Mouse (Mus musculus): ENCODE data around the gene Strada.
"Not testable (repeated sequence)": the region's sequence is repeated elsewhere in the genome, so short reads cannot be mapped to it uniquely, and the experiment has no call there.

Gene Strada

DNA sequence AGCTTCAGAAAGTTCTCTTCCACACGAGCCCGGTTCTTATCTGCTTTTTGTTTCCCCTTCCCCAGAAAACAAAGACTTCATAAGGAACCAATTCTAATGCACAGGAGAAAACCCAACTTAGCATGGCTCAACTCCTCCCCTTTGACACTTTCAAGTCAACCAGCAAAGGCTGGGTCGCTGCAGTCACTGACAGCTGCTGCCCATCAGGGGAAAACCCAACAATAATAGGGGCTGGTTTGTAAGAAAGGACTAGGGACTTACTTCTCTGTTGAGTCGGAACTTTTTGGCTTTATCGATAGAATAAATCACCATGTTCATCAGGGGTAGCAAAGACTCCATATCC, at the start of gene Strada:
Gene Strada, minus strand, starts transcription at position 46 of the 343 bp plus-strand sequence.
- no peak for DNase-seq

DNA sequence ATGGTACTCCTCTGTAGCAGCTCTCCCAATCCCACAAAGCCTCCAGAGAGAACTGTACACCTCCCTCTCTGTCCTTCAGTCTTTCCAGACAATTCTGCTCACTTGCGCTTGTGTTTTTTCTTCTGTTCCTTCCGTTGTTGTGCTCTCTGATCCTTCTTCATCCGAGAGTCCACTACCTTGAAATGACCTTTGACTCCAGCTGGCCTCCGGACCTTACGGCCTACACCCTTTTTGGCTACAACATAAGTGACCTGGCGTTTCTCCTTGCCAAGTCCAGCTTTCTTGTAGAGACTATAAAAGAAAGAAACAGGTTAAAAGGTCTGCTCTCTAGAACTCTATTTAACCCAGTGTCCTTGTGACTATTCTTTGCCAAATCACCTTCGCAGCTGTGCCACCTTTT, 47.4 kb upstream of the Strada start:
- DNase-seq: no peak

- no peak for DNase-seq
Measured at GRCm38 (mm10) chr11:106246834-106247233, 44.9 kb upstream of the Strada start.

GRCm38 (mm10) chr11:106233978-106234377, 32.0 kb upstream of the Strada start:
- not testable (repeated sequence) for DNase-seq

- DNase-seq: no peak
Measured at GRCm38 (mm10) chr11:106220603-106221002, 18.6 kb upstream of the Strada start.

- peak; percentile 94 for DNase-seq
Measured at GRCm38 (mm10) chr11:106216730-106217490, 14.9 kb upstream of the Strada start, which contains the start of gene Ddx42. Ddx42 (plus strand) TSS chr11:106216926.

DNA sequence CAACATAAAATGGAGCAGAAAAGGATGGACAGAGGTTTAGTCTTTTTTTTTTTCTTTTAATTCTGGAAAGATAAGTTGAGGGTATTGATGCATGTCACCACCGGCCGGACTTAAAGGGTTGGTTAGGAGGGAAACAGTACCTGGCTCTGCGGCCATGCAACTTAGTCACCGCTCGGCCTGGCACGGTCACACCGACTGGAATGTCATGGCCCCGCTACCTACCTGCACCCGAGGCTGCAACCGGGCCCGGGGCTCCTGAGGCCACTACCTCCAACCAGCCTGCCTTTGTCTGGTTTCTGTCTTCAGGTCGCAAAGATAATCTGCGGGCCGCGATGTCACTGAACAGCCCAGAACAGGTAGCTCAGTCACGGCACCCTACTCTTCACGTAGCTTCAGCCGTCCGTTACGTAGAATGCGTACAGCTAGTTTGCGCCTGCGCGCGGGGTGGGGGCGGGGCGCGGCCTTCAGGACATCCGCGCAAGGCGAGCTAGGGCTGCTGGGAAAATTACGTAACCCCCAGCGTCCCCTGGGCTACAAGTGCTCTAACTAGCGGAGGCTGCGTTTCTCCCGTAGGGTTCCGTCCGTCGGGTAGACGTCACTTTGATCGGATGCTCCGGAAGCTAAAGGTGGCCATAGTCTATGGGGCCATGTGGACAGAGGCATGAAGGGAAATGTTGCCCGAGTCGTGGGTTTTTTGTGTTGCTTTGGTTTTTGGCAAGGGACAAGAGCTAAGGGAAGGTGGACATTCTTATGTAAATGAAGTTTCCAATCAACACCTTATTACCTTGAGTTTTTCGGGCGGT, 14.2 kb upstream of the Strada start, which contains the start of gene Ccdc47:
Gene Ccdc47, minus strand, starts transcription at position 418 of the 803 bp plus-strand sequence.
- DNase-seq: peak; percentile 97

DNA sequence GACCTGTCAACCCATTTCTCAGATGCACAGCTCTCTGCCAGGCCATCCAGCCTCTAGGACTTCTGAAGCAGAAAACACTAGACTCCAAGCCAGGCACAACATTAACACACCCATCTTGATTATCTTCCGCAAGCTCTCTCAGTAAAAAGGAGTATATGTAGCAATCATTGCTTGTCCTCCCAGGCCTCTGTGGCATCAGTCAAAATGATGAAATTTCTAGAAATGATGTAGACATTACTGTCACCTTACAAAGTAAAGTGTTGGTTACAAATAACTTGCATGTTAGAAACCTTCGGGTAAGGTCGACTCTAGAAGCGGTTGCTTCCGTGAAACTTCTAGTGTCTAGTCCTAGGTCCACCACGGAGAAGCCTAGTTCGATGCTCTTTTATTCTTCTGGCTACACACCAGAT, 13.5 kb upstream of the Strada start:
- no peak for DNase-seq

DNA sequence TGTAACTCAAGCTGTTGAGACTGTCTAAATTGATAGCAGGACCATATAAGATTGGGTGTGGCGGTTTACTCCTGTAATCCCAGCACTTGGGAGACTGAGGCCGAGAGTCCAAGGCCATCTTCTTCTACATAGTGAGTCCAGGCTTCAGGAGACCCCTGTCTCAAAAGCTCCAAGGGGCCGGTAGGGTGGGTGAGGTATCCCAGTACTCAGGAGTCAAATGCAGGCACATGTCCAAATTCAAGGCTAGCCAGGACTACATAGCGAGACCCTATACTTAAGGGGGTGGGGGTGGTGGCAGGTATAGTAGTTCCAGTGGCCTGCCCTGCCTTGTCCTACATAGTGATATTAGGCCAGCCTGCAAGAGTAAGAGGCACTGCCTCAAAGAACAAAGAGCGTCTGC, 12.9 kb upstream of the Strada start:
- DNase-seq: no peak

DNA sequence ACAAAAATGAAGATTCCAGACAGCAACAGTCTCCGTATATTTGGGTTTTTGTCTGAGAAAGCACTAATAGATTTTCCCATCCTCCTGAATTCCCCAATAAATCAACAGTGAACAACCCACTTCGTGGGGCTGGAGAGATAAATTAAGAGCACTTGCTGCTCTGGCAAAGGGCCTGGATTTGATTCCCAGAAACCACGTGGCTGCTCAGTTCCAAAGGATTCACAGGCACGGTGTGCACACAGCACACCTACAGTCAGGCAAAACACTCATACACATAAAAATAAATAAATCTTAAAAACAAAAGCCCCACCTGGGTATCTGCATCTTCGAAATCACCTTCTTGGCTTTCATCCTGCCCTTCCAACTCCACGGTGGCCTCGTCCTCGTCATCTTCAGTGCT, 10.8 kb upstream of the Strada start:
- DNase-seq: no peak

DNA sequence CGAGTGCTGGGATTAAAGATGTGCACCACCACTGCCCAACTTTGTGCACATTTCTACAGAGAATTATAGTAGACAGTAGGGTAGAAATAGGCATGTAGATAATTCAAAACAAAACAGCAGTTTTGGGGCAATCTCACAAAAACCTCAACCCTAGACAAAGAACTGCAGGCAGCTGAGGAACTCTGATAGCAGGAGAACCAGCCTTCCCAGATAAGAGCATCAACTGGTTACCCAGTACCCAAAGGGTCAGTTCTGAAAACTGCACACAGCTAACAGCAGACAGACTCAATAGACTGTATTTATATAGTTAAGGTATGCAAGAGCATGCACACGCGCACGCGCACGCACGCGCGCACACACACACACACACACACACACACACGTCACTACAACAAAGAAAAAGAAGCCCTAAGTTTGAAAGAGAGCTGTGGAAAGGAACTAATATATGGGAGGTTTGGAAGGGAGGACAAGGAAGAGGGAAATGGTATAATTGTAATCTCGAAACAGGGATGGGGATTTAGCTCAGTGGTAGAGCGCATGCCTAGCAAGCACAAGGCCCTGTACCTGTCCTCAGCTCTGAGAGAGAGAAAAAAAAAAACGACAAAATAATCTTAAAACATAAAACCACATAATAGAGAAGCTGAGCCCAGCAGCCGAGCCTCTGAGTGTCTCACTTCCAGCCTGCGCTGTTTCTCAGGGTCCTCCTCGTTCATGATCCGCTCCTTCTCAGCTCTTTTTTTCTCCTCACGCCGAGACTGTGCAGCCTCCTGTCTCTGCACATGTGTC, 438 bp downstream of the Strada start:
- no peak for DNase-seq

- DNase-seq: no peak
Measured at GRCm38 (mm10) chr11:106200756-106201155, 1.2 kb downstream of the Strada start.

GRCm38 (mm10) chr11:106199997-106200396, 2.0 kb downstream of the Strada start:
- DNase-seq: not testable (repeated sequence)

DNA sequence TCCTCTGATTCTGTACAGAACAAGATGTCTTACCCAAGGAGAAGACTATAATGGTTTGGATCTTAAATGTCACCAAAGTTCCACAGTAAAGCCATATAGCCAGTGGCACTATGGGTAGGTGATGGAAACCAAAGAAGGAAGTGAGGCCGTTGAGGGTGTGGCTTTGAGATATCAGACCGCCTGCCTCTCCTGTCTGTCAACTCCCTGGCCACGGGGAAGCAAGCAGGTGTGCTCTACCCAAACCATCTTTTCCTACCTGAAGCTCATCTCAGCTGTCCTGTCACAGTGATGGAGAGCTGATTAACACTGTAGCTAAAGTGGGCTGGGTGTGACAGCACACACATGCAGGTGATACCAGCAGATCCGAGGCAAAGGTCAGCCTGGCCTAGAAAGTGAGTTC, 3.7 kb downstream of the Strada start:
- peak; percentile 27 for DNase-seq

GRCm38 (mm10) chr11:106195341-106195740, 6.6 kb downstream of the Strada start:
- DNase-seq: no peak

GRCm38 (mm10) chr11:106194891-106195290, 7.1 kb downstream of the Strada start:
- DNase-seq: no peak

GRCm38 (mm10) chr11:106194155-106194541, 7.8 kb downstream of the Strada start:
- DNase-seq: no peak

- peak; percentile 99 for DNase-seq
Measured at GRCm38 (mm10) chr11:106193371-106194154, 8.4 kb downstream of the Strada start.

DNA sequence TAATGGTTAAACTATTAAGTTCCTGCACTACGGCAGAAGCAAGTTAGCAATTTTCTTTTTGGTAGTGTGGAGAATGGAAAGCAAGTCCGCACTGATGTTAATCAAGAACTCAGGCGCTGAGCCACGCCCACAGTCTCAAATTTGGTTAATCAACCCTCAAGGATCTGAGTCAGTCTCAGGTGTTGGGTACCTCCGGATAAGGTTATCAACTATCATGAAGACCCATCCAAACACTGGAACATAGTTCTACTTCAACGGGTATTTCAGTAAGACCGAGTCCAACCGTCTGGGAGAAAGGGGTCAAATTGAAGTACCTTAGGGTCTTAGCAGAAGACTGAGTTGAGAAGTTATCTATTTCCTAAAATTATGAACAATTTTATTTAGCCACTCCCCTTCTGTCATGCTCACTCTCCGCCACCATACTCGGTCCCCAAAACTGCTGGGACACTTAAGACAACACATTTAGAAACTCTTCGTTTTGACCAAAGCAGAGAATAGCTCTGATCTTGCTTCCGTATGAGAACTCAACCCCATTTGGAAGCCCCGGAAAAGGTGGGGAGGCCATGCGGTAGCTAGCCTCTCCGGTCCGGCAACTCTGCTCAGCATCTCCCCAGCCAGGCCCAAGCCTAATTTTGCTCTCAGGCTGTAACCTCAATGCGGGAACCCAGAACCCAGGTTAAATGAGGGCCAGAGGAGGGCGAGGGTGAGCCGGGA, 9.2 kb downstream of the Strada start:
- peak; percentile 56 for DNase-seq

DNA sequence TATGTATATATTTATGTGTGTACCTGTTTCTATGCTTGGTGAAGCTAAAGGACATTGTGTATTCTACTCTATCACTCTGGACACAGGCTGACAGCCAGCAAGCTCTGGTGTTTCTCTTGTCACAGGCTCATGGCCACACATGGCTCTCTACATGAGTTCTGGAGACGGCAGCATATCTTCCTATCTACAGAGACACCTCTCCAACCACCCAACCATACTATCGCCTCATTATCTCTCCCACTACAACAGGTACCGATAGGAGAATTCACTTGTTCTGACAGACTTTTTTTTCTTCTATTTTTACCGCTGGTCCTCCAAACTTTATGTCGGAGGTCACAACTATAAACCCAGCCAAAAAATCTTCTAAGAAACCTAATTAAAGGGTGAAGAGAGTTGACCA, 9.7 kb downstream of the Strada start:
- no peak for DNase-seq

GRCm38 (mm10) chr11:106191716-106192115, 10.3 kb downstream of the Strada start:
- DNase-seq: no peak

DNA sequence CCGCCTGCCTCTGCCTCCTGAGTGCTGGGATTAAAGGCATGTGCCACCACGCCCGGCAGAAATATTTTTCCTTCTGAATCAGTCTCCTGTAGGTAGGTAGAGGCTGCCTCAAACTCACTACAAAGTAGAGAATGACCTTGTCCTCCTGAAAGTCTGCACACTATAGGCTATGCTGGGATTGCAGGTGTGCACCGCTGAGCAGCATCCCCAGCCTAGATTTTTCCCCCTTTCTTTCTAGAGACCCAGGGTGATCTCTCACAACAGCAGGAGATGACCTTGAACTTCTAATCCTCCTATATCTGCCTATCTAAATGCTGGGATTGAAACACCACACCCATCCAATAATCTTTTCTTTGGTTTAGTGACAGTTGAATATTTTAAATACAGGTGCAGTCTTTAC, 14.6 kb downstream of the Strada start:
- no peak for DNase-seq

All from liver (tissue).